Mouse (Mus musculus): ENCODE measurements around the gene Acadm. TPM values are rescaled to one million over a fixed set of nuclear protein-coding genes. Genes with fewer than 3 reads are reported as not detected.

Gene Acadm
- polyA plus RNA-seq, 1 experiment from 2014 or later: 56.5 TPM

DNA sequence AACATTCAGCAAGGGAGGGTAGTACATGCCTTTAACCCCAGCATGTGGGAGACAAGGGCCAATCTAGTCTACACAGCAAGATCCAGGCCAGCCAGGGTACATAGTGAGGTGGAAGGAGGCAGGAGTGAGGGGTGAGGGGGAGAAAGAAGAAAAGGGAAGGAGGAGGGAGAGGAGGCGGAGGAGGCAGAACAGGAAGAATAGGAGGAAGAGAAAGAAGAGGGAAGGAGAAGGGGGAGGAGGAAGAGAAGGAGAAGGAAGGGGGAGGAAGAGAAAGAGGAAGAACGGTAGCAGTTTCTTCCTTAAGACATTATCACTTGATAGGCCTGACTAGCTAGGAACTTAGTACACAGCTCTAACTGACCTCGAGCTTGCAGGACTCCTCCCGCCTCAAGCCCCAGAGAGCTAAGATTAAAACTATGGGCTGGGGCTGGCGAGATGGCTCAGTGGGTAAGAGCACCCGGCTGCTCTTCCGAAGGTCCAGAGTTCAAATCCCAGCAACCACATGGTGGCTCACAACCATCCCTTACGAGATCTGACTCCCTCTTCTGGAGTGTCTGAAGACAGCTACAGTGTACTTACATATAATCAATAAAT lies 55.1 kb downstream of the Acadm start:
- WGBS: 85% methylated on average over 7 of the region's 8 CpGs
- H3K4me3 ChIP-seq (ENCODE audit: low read depth, low read length): no peak overlapping the region
- H3K27ac ChIP-seq (ENCODE audit: low read depth, low read length): no peak overlapping the region
- no peaks in the 10 kb centered on the region for H3K4me1 ChIP-seq (ENCODE audit: control insufficient read depth, insufficient read depth, low read length)
- H3K9ac ChIP-seq (replicated peaks; ENCODE audit: low read depth, low read length): no peak overlapping the region
- no peaks in the 10 kb centered on the region for H3K9me3 ChIP-seq (ENCODE audit: control insufficient read depth, low read length)
- H3K27me3 ChIP-seq (ENCODE audit: control insufficient read depth, insufficient read depth, low read length): no peaks in the 10 kb centered on the region
- no peak for ATAC-seq (ENCODE audit: low read depth)
- H3K36me3 ChIP-seq (ENCODE audit: control insufficient read depth, insufficient read depth, low read length): no peaks in the 10 kb centered on the region
- no peak overlapping the region for H3K4me2 ChIP-seq (ENCODE audit: low read depth, low read length)

DNA sequence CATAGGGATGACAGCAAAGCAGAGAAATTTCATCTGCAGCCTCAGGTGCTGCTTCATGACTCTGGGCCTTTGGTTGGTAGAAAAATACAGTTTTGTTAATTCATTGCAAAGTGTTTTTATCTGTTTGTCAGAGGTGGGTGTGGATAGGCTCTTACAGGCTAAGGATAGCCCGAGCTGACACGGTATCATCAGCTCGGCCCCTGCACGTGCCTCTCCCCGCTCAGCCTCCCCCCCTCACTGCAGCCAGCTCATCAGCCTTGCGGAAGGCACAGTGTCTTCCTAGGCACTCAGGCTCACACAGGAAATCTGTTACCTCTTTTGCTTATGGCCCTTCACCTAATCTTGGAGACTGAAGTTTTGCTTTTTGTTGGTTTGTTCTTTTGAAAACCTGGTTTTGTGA lies 56.3 kb downstream of the Acadm start:
- Histone ChIP-seq H3K27me3 (ENCODE audit: control insufficient read depth, insufficient read depth, low read length) (no peaks in the 10 kb centered on the region), H3K9ac (replicated peaks; ENCODE audit: low read depth, low read length) (no peak overlapping the region), H3K27ac (ENCODE audit: low read depth, low read length) (no peak overlapping the region), H3K4me2 (ENCODE audit: low read depth, low read length) (no peak overlapping the region), H3K9me3 (ENCODE audit: control insufficient read depth, low read length) (no peaks in the 10 kb centered on the region), H3K36me3 (ENCODE audit: control insufficient read depth, insufficient read depth, low read length) (no peaks in the 10 kb centered on the region), H3K4me3 (ENCODE audit: low read depth, low read length) (no peak overlapping the region), H3K4me1 (ENCODE audit: control insufficient read depth, insufficient read depth, low read length) (no peaks in the 10 kb centered on the region)
- WGBS: 79% methylated on average over 6 of the region's 6 CpGs
- ATAC-seq (ENCODE audit: low read depth): no peak

DNA sequence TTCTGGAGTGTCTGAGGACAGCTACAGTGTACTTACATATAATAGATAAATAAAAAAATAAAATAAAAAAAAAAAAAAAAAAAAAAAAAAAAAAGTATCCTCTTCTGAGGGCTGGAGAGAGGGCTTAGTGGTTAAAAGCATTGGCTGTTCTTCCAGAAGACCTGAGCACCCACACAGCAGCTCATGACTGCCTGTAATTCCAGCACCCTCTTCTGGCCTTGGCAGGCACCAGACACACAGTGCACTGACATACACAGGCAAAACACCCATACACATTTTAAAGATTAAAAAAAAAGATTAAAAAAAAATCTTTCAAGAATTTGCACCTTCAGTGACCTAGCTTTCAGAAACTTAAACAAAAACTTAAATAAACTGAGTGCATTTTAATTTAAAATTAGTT lies 58.1 kb downstream of the Acadm start:
- H3K4me3 ChIP-seq (ENCODE audit: low read depth, low read length): no peak overlapping the region
- no peaks in the 10 kb centered on the region for H3K27me3 ChIP-seq (ENCODE audit: control insufficient read depth, insufficient read depth, low read length)
- no peaks in the 10 kb centered on the region for H3K9me3 ChIP-seq (ENCODE audit: control insufficient read depth, low read length)
- H3K4me2 ChIP-seq (ENCODE audit: low read depth, low read length): no peak overlapping the region
- H3K27ac ChIP-seq (ENCODE audit: low read depth, low read length): no peak overlapping the region
- ATAC-seq (ENCODE audit: low read depth): no peak
- no peak overlapping the region for H3K9ac ChIP-seq (replicated peaks; ENCODE audit: low read depth, low read length)
- H3K36me3 ChIP-seq (ENCODE audit: control insufficient read depth, insufficient read depth, low read length): no peaks in the 10 kb centered on the region
- no peaks in the 10 kb centered on the region for H3K4me1 ChIP-seq (ENCODE audit: control insufficient read depth, insufficient read depth, low read length)

Other genes starting within 250 kb of the Acadm start
- gene St6galnac3, start 219.5 kb downstream of the Acadm start, polyA plus RNA-seq (2014; fragmentation: Nextera tagmentation; extraction: Ambion mirVana): 25.6 and 29.1 TPM in 2 replicates
- gene Asb17, start 100.4 kb downstream of the Acadm start, polyA plus RNA-seq (2014; fragmentation: Nextera tagmentation; extraction: Ambion mirVana): 0.33 TPM in 1 of 2 replicates, not detected in the other
- gene Msh4, start 38.5 kb downstream of the Acadm start, polyA plus RNA-seq (2014; fragmentation: Nextera tagmentation; extraction: Ambion mirVana): 0.28 and 0.31 TPM in 2 replicates
- gene Rabggtb, start 31.6 kb downstream of the Acadm start, polyA plus RNA-seq (2014; fragmentation: Nextera tagmentation; extraction: Ambion mirVana): 54.0 and 54.9 TPM in 2 replicates
- 9.2 and 9.4 TPM in 2 replicates for gene Slc44a5, start 28.8 kb upstream of the Acadm start, polyA plus RNA-seq (2014; fragmentation: Nextera tagmentation; extraction: Ambion mirVana)

Data from neural tube, embryonic 14.5 days (tissue).